Mouse (Mus musculus) MEL-GATA-1-ER (cell line): ENCODE measurements around the gene Gm12166.

Experiments used
- DNase-seq: peaks from one replicate; pipeline ENCODE4 v3.0.0-alpha.2; 2012; ENCODE audit warnings: low read depth; ENCODE audit errors: extremely low read depth

The Gm12166 gene

GRCm38 (mm10) chr11:46073850-46074688 is 21.9 kb upstream of the Gm12166 start:
- no peak for DNase-seq

GRCm38 (mm10) chr11:46073061-46073849 is 21.1 kb upstream of the Gm12166 start:
- DNase-seq, result no peak

- no peak for DNase-seq
Measured at GRCm38 (mm10) chr11:46072466-46073060, 20.4 kb upstream of the Gm12166 start.

GRCm38 (mm10) chr11:46070789-46071188 is 18.7 kb upstream of the Gm12166 start:
- DNase-seq, result no peak

DNA sequence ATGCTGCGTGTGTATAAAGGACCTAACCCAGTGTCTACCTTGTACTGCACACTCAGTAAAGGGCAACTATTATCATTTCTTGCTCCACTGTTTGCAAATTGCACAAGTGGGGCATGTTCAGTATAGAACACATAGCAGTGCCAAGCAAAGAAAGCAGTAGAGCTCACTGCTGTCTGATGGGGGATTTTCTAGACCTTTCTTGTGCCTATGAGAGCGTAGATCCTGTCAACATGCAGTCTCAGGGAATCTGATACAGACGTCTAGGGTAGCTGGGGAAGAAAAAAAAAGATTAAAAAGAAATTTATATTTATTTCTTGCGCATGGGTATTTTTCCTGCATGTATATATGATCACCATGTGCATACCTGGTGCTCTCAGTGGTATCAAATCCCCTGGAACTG is 18.0 kb upstream of the Gm12166 start:
- DNase-seq, result no peak

DNA sequence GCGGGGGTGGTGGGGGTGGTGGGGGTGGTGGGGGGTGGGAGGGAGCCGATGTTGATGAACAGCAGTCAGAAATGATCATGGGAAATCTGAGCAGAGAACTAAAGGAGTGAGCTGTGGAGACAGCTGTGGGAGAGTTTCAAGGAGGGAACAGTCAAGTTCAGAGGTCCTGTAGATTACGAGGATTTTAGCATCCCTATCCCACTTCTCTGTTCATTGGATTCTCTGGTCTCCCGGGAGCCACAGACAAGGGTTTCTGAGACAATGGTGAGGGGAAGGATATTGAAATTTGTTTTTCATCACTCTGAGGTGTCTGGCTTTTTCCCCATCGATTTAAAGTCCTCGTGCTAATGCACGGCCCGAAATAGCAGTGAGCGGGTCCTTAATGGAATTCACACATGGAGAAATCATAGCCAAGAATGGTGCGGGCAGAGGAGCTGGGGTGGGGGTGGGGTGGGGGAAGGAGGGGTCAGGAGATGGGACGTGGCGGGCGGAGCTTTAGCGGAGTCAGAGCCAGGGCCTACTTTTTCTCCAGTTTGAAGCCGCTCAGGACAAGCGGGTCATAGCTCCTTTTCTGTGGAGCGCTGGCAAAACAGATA is 17.4 kb upstream of the Gm12166 start:
- no peak for DNase-seq

GRCm38 (mm10) chr11:46068756-46069407 is 16.8 kb upstream of the Gm12166 start:
- DNase-seq, result no peak

DNA sequence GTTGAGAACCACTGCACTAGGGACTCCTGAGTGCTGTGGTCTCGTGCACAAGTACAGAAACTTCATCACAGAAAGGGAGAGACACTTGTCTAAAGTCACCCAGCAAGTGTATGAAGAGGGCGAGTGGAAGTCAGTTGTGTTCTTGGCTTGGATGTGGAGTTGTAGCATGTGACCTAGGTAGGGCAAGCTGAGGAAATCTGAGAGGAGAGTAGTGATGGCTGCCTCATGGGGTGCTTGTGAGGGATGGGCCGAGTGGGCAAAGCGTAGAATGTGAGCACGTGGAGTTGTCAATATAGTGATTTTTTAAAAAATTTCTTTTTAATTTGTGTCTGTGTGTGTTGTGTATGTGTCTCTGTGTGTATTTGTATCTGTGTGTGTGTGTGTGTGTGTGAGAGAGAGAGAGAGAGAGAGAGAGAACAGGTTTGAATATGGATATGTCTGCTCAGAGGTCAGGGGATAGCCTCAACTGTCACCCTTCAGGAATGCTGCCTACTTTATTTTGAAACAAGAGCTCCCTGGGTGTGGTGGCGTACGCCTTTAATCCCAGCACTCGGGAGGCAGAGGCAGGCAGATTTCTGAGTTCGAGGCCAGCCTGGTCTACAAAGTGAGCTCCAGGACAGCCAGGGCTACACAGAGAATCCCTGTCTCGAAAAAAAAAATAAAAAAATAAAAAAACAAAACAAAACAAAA is 15.4 kb upstream of the Gm12166 start:
- no peak for DNase-seq

DNA sequence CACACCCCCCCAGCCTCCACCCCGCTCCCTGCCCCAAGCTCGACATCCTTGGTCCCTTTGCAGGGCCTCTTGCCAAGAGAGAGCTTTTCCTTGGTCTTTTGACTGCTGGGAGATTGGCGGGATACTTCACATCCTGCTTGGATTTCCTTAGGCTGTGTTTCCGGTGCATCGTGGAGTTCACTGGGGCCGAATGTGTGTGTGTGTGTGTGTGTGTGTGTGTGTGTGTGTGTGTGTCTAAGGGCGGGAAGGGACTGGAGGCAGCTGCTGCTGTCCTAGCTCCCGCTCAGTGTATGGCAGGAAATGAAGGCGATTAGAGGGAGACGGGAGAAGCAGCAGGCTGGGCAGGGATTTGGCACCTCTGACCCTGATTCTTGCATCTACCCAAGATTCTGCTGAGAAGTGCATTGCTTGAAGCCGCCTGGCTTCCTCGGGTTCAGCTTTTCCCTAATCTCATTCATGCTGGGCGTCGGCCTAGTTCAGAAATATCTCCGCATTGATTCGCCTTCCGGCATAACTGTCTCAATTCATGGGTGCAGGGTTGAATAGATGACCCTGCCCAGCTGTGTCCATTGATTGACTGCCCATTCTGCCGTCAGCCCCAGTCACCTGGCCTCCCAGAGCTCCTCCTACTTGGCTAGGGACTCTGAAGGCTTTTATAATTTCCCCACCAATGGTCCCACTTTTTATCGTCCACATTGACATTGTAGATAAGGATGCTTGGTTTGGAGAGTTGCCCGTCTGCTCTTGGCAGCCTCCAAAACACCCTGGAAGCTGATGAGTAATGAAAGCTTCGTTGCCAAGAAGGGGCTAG is 13.3 kb upstream of the Gm12166 start:
- DNase-seq, result peak; percentile 64

- DNase-seq, result no peak
Measured at GRCm38 (mm10) chr11:46064767-46065166, 12.6 kb upstream of the Gm12166 start.

DNA sequence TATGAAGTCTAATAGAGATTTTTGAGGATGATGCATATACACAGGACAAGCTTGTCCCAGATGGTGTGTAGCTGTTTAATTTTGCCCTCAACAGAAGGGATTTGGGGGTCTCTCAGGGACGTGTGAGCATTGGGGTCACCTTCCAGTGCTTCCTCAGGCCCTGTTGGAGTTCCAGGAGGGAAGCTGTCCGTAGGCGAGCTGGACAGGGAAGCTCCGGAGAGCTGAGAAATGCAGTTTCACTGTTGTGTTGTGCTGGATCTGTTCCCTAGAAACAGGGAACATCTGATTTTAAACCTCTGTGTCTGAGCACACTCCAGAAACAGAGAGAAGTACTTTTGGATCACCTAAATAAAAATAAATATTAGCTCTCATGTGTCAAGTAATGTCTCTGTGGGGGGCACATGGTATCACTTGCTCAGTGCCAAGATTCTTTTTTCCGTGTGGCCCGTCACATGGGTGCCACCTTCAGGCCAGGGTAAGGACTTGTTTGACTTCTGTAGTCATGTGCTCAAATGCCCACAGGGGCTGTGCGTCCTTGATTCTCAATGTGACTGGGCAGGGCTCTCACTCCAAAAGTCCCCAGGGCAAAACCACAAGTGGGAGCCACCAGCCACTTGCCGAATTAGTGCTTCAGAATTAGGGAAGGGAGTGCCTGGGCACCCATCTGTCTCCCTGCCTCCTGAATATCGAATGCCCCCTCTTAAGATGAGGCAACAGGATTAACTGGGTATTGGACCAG is 11.0 kb upstream of the Gm12166 start:
- no peak for DNase-seq

DNA sequence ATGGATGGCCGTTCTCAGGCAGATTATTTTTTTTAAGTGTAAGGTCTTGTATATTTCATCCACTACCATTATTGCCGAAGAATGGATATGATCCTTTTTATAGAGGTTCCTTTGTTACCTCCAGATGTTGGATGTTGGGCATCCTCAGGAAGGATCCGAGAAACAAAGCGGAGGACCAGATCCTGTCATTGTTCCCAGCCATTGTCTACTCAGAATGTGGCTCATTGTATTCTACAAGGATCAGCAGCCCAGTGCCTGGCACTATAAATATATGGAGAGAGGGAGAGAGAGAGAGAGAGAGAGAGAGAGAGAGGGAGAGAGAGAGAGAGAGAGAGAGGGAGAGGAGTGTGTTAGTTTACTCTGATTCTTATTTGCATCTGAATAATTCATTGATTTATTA is 10.4 kb upstream of the Gm12166 start:
- DNase-seq, result no peak

GRCm38 (mm10) chr11:46061776-46062445 is 9.8 kb upstream of the Gm12166 start:
- DNase-seq, result no peak

DNA sequence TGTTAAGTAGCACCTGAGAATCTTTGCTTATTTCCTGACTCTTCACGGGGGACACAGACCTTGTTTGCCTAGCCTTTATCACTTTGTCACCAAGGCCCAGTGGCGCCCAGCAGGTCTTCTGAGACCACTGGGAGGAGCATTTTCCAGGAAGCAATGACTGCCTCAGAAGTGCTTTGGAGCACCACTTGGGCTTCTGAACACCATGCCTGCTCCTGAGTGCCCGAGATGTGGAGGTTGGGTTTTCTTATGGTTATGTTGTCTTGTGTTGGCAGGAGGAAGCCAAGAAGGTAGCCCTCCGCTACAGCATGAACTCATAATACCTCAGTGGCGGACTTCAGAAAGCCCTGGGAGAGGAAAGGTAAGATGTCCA is 8.5 kb upstream of the Gm12166 start:
- DNase-seq, result no peak

GRCm38 (mm10) chr11:46059887-46060650 is 7.9 kb upstream of the Gm12166 start:
- no peak for DNase-seq

DNA sequence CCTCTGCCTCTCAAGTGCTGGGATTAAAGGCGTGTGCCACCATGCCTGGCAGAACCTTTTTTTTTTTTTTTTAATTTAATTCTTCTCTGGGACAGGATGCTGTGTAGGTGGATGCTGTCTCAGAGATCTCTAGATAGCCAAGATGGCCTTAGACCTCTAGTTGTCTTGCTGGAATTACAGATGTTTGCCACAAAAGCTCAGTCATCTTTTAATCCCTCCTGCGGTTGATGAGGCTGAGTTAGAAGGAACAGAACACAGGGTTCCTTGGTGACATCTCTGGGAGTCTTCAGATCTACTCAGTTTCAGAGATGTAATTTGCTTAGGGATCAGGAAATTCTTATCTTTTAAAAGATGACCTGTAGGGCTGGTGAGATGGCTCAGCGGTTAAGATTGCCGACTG is 6.8 kb upstream of the Gm12166 start:
- no peak for DNase-seq

DNA sequence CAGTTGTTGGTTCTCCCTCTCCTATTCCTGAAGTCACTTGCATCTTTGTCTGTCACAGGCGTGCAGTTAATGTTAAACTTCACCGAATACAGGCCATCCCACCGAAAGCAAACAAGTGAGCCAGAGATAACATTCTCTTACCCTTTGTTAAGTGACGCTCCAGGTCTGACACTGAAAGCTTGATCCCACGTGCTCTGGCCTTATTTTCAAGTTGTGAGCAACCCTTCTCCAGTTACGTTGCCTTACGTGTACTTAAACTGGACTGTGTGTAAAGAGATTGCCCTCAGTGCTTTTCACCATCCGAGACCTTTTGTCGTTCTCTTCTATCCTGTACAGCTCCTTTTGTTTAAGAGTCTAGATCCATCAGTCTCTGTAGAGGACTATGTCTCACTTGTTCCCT is 5.9 kb upstream of the Gm12166 start:
- DNase-seq, result no peak
